Comparison of ENCODE assay signal across 8 mouse cellular contexts in genomic region chr10:80172527-80173292, GRCm38 (mm10). TPM values are rescaled to one million over a fixed set of nuclear protein-coding genes. Genes with fewer than 3 reads are reported as not detected.
DNase-seq lines count a peak whose midpoint lies in the region; ATAC-seq lines count a peak whose summit lies in the region.

TSS of gene 1600002K03Rik (plus strand) at chr10:80172944.

- H3K36me3 ChIP-seq in heart, embryonic 11.5 days (ENCODE audit: control insufficient read depth, insufficient read depth, low read length) = peaks cover 20% of the 10 kb centered on the region
- H3K36me3 ChIP-seq in kidney, embryonic 16.5 days (ENCODE audit: insufficient read depth, low read length) = peaks cover 26% of the 10 kb centered on the region

- DNase-seq in 416B (ENCODE audit: low read depth) = peak; percentile 94
- DNase-seq in brain, adult 2 months (ENCODE audit: low read depth, low spot score) = peak; percentile 96
- peak; percentile 88 for DNase-seq in liver
- DNase-seq in monocyte, adult 2 months (ENCODE audit: low read depth in 1 of 2, low spot score in 2 of 2) = peak; percentile 91 to 94
- peak; percentile 83 to 91 for DNase-seq in spleen, postnatal 4 days (ENCODE audit: low spot score in 2 of 2)

- no peaks in the 10 kb centered on the region for H3K9me3 ChIP-seq in heart, embryonic 11.5 days (replicated peaks; ENCODE audit: control insufficient read depth, low read length)
- no peaks in the 10 kb centered on the region for H3K9me3 ChIP-seq in kidney, embryonic 16.5 days (ENCODE audit: low read length)

- no peaks in the 10 kb centered on the region for H3K27me3 ChIP-seq in heart, embryonic 11.5 days (ENCODE audit: control insufficient read depth, insufficient read depth, low read length)
- no peaks in the 10 kb centered on the region for H3K27me3 ChIP-seq in kidney, embryonic 16.5 days (ENCODE audit: insufficient read depth, low read length)

- H3K9ac ChIP-seq in heart, embryonic 11.5 days (ENCODE audit: low read depth, low read length) = peak within 1 kb of the TSS; percentile 80
- peak within 1 kb of the TSS; percentile 70 for H3K9ac ChIP-seq in kidney, embryonic 16.5 days (replicated peaks; ENCODE audit: low read length)

- H3K4me3 ChIP-seq in heart, embryonic 11.5 days (ENCODE audit: low read depth, low read length) = peak within 1 kb of the TSS; percentile 65
- peak within 1 kb of the TSS; percentile 66 for H3K4me3 ChIP-seq in kidney, embryonic 16.5 days (ENCODE audit: low read length)

- peak; percentile 78 for ATAC-seq in erythroblast, adult 5-6 weeks (replicated peaks; ENCODE audit: low FRiP score, poor library complexity, severe bottlenecking)
- ATAC-seq in heart, embryonic 11.5 days (replicated peaks; ENCODE audit: insufficient number of reproducible peaks, low FRiP score, low TSS enrichment) = peak; percentile 65
- ATAC-seq in kidney, embryonic 16.5 days (ENCODE audit: low FRiP score, low TSS enrichment) = peak; percentile 68

- H3K4me1 ChIP-seq in heart, embryonic 11.5 days (ENCODE audit: control insufficient read depth, insufficient read depth, low read length) = peaks cover 17% of the 10 kb centered on the region
- H3K4me1 ChIP-seq in kidney, embryonic 16.5 days (ENCODE audit: insufficient read depth, low read length) = peaks cover 33% of the 10 kb centered on the region

- peak within 1 kb of the TSS; percentile 72 for H3K4me2 ChIP-seq in heart, embryonic 11.5 days
- H3K4me2 ChIP-seq in kidney, embryonic 16.5 days (replicated peaks; ENCODE audit: low read depth, low read length) = peak within 1 kb of the TSS; percentile 67

- 5% methylated on average over 35 of the region's 35 CpGs for WGBS in heart, embryonic 11.5 days (ENCODE audit: insufficient replicate concordance)
- WGBS in kidney, embryonic 16.5 days = 8% methylated on average over 35 of the region's 35 CpGs

- peak within 1 kb of the TSS; percentile 80 for H3K27ac ChIP-seq in heart, embryonic 11.5 days (ENCODE audit: low read depth, low read length)
- H3K27ac ChIP-seq in kidney, embryonic 16.5 days (ENCODE audit: low read length) = peak within 1 kb of the TSS; percentile 91

RNA-seq across cellular contexts. Expression of gene 1600002K03Rik, which starts in this region (rescaled TPM):
- total RNA-seq in erythroblast, adult 5-6 weeks (2015; ENCODE audit: low replicate concordance) = 7.5 TPM in 1 of 2 replicates, not detected in the other
- total RNA-seq in erythroblast, adult 5-6 weeks (2017; ENCODE audit: low replicate concordance) = 5.9 TPM in 1 of 2 replicates, not detected in the other
- polyA plus RNA-seq in heart, embryonic 11.5 days (2014; fragmentation: Nextera tagmentation; extraction: Ambion mirVana) = 9.6 and 12.4 TPM in 2 replicates
- 15.2 and 15.3 TPM in 2 replicates for polyA plus RNA-seq in kidney, embryonic 16.5 days (2015; fragmentation: Nextera tagmentation; extraction: Ambion mirVana)

Comparison
In these comparisons a context has a peak if more than half of its experiments do, and no peak if none do; other contexts are left out.
1. Peak in every context shown above with its lines: DNase-seq, ATAC-seq, H3K4me3 ChIP-seq and H3K27ac ChIP-seq.